Mouse (Mus musculus): Measurements from ENCODE around the gene 1810010D01Rik. TPM values are rescaled to one million over a fixed set of nuclear protein-coding genes. Genes with fewer than 3 reads are reported as not detected.

The 1810010D01Rik gene
- polyA plus RNA-seq, 1 experiment from 2014 or later = 0.33 TPM

GRCm38 (mm10) chr7:145206056-145206610 is 1.8 kb downstream of the 1810010D01Rik start:
- H3K9me3 ChIP-seq (ENCODE audit: control insufficient read depth) = no peaks in the 10 kb centered on the region
- H3K36me3 ChIP-seq (ENCODE audit: control insufficient read depth, insufficient read depth) = no peaks in the 10 kb centered on the region
- WGBS = 2% methylated on average over 34 of the region's 34 CpGs
- peaks cover 10% of the 10 kb centered on the region for H3K4me1 ChIP-seq (replicated peaks; ENCODE audit: control insufficient read depth, insufficient read depth, low read length)
- peak; percentile 88 for ATAC-seq
- peak overlapping the region; percentile 59 for H3K9ac ChIP-seq (ENCODE audit: low read depth, low read length)
- TF ChIP-seq CTCF (IDR thresholded peaks at IDR 0.05; ENCODE audit: low read depth) = peak; percentile 39; the same call in 1 of the 2 replicates
- peak overlapping the region; percentile 16 for H3K4me3 ChIP-seq (ENCODE audit: low read depth, low read length)
- peak overlapping the region; percentile 63 for H3K4me2 ChIP-seq (replicated peaks; ENCODE audit: low read depth)
- peak overlapping the region; percentile 77 for H3K27ac ChIP-seq (ENCODE audit: low read depth, low read length)
- H3K27me3 ChIP-seq (replicated peaks; ENCODE audit: control insufficient read depth, insufficient read depth, low read length) = no peaks in the 10 kb centered on the region

GRCm38 (mm10) chr7:145205363-145205902 is 2.5 kb downstream of the 1810010D01Rik start:
- Histone ChIP-seq H3K27ac (ENCODE audit: low read depth, low read length) (peak overlapping the region; percentile 77; the same call in 1 of the 2 replicates), H3K36me3 (ENCODE audit: control insufficient read depth, insufficient read depth) (no peaks in the 10 kb centered on the region), H3K9ac (ENCODE audit: low read depth, low read length) (no peak overlapping the region), H3K4me2 (replicated peaks; ENCODE audit: low read depth) (no peak overlapping the region; the same call in 1 of the 2 replicates), H3K4me1 (replicated peaks; ENCODE audit: control insufficient read depth, insufficient read depth, low read length) (peaks cover 10% of the 10 kb centered on the region), H3K9me3 (ENCODE audit: control insufficient read depth) (no peaks in the 10 kb centered on the region), H3K27me3 (replicated peaks; ENCODE audit: control insufficient read depth, insufficient read depth, low read length) (no peaks in the 10 kb centered on the region), H3K4me3 (ENCODE audit: low read depth, low read length) (no peak overlapping the region)
- no peak for ATAC-seq
- WGBS = 77% methylated on average over 4 of the region's 4 CpGs
- no peak for TF ChIP-seq CTCF (IDR thresholded peaks at IDR 0.05; ENCODE audit: low read depth)

- H3K9ac ChIP-seq (ENCODE audit: low read depth, low read length) = no peak overlapping the region
- no peak overlapping the region for H3K27ac ChIP-seq (ENCODE audit: low read depth, low read length)
- no peaks in the 10 kb centered on the region for H3K4me1 ChIP-seq (replicated peaks; ENCODE audit: control insufficient read depth, insufficient read depth, low read length)
- TF ChIP-seq CTCF (IDR thresholded peaks at IDR 0.05; ENCODE audit: low read depth) = no peak
- ATAC-seq = no peak
- H3K27me3 ChIP-seq (replicated peaks; ENCODE audit: control insufficient read depth, insufficient read depth, low read length) = no peaks in the 10 kb centered on the region
- H3K4me3 ChIP-seq (ENCODE audit: low read depth, low read length) = no peak overlapping the region
- H3K9me3 ChIP-seq (ENCODE audit: control insufficient read depth) = no peaks in the 10 kb centered on the region
- no peak overlapping the region for H3K4me2 ChIP-seq (replicated peaks; ENCODE audit: low read depth)
- H3K36me3 ChIP-seq (ENCODE audit: control insufficient read depth, insufficient read depth) = no peaks in the 10 kb centered on the region
- 51% methylated on average over 2 of the region's 2 CpGs for WGBS
These were observed 8.2 kb downstream of the 1810010D01Rik start for GRCm38 (mm10) chr7:145199711-145200110.

GRCm38 (mm10) chr7:145198223-145198714 is 9.7 kb downstream of the 1810010D01Rik start:
- H3K27ac ChIP-seq (ENCODE audit: low read depth, low read length) = peak overlapping the region; percentile 60
- 42% methylated on average over 4 of the region's 4 CpGs for WGBS
- H3K9me3 ChIP-seq (ENCODE audit: control insufficient read depth) = no peaks in the 10 kb centered on the region
- no peak overlapping the region for H3K4me2 ChIP-seq (replicated peaks; ENCODE audit: low read depth)
- H3K4me1 ChIP-seq (replicated peaks; ENCODE audit: control insufficient read depth, insufficient read depth, low read length) = no peaks in the 10 kb centered on the region
- no peaks in the 10 kb centered on the region for H3K36me3 ChIP-seq (ENCODE audit: control insufficient read depth, insufficient read depth)
- ATAC-seq = 0 out of 2 replicates have a peak, but pooled peaks have one; percentile 46
- H3K27me3 ChIP-seq (replicated peaks; ENCODE audit: control insufficient read depth, insufficient read depth, low read length) = no peaks in the 10 kb centered on the region
- TF ChIP-seq CTCF (IDR thresholded peaks at IDR 0.05; ENCODE audit: low read depth) = 0 out of 2 replicates have a peak, but pooled peaks have one; percentile 24
- no peak overlapping the region for H3K4me3 ChIP-seq (ENCODE audit: low read depth, low read length)
- H3K9ac ChIP-seq (ENCODE audit: low read depth, low read length) = no peak overlapping the region

- 55% methylated on average over 3 of the region's 3 CpGs for WGBS
- no peak for TF ChIP-seq CTCF (IDR thresholded peaks at IDR 0.05; ENCODE audit: low read depth)
- no peak overlapping the region for H3K4me2 ChIP-seq (replicated peaks; ENCODE audit: low read depth)
- no peak for ATAC-seq
- H3K4me1 ChIP-seq (replicated peaks; ENCODE audit: control insufficient read depth, insufficient read depth, low read length) = no peaks in the 10 kb centered on the region
- H3K4me3 ChIP-seq (ENCODE audit: low read depth, low read length) = no peak overlapping the region
- no peaks in the 10 kb centered on the region for H3K36me3 ChIP-seq (ENCODE audit: control insufficient read depth, insufficient read depth)
- H3K9ac ChIP-seq (ENCODE audit: low read depth, low read length) = no peak overlapping the region
- H3K27me3 ChIP-seq (replicated peaks; ENCODE audit: control insufficient read depth, insufficient read depth, low read length) = no peaks in the 10 kb centered on the region
- H3K9me3 ChIP-seq (ENCODE audit: control insufficient read depth) = no peaks in the 10 kb centered on the region
- no peak overlapping the region for H3K27ac ChIP-seq (ENCODE audit: low read depth, low read length)
These were observed 10.2 kb downstream of the 1810010D01Rik start for GRCm38 (mm10) chr7:145197711-145198110.

- WGBS = 62% methylated on average over 3 of the region's 3 CpGs
These were observed 10.9 kb downstream of the 1810010D01Rik start for GRCm38 (mm10) chr7:145197042-145197441.

More at GRCm38 (mm10) chr7:145197042-145197441, 10.9 kb downstream of the 1810010D01Rik start:
- TF ChIP-seq CTCF (IDR thresholded peaks at IDR 0.05; ENCODE audit: low read depth) = 0 out of 2 replicates have a peak, but pooled peaks have one; percentile 8
- Histone ChIP-seq H3K9me3 (ENCODE audit: control insufficient read depth) (no peaks in the 10 kb centered on the region), H3K4me2 (replicated peaks; ENCODE audit: low read depth) (no peak overlapping the region), H3K36me3 (ENCODE audit: control insufficient read depth, insufficient read depth) (no peaks in the 10 kb centered on the region), H3K4me1 (replicated peaks; ENCODE audit: control insufficient read depth, insufficient read depth, low read length) (no peaks in the 10 kb centered on the region), H3K9ac (ENCODE audit: low read depth, low read length) (no peak overlapping the region), H3K27ac (ENCODE audit: low read depth, low read length) (no peak overlapping the region), H3K27me3 (replicated peaks; ENCODE audit: control insufficient read depth, insufficient read depth, low read length) (no peaks in the 10 kb centered on the region), H3K4me3 (ENCODE audit: low read depth, low read length) (no peak overlapping the region)
- ATAC-seq = no peak
